Mouse (Mus musculus): ENCODE results near the gene Ctsa. TPM values are rescaled to one million over a fixed set of nuclear protein-coding genes. Genes with fewer than 3 reads are reported as not detected.
"Not testable (repeated sequence)": the region's sequence is repeated elsewhere in the genome, so short reads cannot be mapped to it uniquely, and the experiment has no call there.

Ctsa gene
- polyA plus RNA-seq, 1 experiment = 202 TPM

DNA sequence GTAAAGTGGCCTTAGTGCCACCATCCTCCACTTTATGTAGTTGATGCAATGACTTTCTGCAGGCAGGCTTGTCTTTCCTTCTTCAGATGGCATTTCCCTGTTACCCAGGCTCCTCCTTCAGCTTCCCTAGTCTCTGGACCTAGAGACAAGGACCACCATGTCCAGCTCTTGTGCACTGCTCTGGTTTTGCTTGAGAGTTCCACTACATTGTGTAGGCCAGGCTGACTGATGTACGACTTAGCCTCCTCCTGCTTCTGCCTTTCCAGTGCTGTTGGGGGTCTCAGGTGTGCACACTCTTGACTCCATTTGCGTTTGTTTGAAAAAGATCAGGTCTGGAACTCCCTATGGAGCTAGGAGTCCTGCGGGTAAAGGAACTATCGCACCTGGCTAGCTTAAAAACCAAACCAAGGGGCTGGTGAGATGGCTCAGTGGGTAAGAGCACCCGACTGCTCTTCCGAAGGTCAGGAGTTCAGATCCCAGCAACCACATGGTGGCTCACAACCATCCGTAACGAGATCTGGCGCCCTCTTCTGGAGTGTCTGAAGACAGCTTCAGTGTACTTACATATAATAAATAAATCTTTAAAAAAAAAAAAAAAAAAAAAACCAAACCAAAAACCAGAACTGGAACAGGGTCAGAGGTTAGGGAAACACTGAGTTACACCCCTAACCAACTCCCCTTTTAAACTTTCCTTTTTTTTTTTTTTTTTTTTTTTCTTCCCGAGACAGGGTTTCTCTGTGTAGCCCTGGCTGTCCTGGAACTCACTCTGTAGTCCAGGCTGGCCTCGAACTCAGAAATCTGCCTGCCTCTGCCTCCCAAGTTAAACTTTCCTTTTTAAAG is 44.9 kb downstream of the Ctsa start:
- not testable (repeated sequence) for H3K36me3 ChIP-seq (ENCODE audit: control insufficient read depth, insufficient read depth); H3ac ChIP-seq (ENCODE audit: control insufficient read depth, insufficient read length); H3K27me3 ChIP-seq (ENCODE audit: control insufficient read depth, insufficient read depth, insufficient read length)
- TF ChIP-seq POLR2AphosphoS2 (IDR thresholded peaks at IDR 0.05; ENCODE audit: insufficient read length, low read depth) = peak; percentile 72
- peak; percentile 43 for TF ChIP-seq POLR2A (IDR thresholded peaks at IDR 0.05; ENCODE audit: insufficient read length, low read depth)
- Histone ChIP-seq H3K4me2 (ENCODE audit: low read depth) (peak overlapping the region; percentile 78), H3K4me3 (peak overlapping the region; percentile 82), H3K79me2 (ENCODE audit: control insufficient read depth, insufficient read depth) (peaks cover 30% of the 10 kb centered on the region)

DNA sequence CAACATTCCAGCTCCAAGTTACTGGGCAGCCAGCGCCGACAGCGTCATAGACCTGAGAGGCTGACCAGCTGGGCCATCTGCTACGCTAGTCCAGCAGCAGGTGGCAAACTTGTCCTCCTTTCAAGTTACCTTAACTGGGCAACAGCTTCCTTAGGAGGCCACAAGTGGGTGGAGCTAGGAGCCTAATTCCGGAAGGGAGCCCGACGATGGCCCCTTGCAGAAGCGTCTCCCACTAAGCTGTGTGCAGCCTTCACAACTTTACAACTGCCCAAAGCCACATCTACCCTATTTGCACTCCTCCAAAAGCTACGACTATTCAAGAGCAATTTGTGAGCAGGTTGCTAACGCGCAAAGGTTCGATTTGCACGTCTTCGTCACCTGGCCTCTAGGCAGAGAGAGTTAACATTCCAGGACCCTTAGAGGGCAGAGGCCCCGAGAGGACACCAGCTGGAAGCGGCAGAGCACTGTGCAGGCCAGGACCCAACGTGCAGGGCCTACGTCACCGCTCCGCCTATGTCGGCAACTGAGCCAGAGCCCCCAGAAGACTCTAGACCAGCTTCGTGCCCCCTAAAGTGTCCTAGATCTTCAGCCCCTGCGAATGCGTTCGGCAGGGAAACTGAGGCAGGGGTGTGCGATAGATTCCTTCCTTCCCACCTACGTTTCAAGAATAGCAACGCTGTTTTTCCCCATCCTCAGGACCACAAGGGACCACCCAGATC is 46.0 kb downstream of the Ctsa start:
- Histone ChIP-seq H3ac (ENCODE audit: control insufficient read depth, insufficient read length) (peak overlapping the region; percentile 38), H3K27me3 (ENCODE audit: control insufficient read depth, insufficient read depth, insufficient read length) (no peaks in the 10 kb centered on the region)

DNA sequence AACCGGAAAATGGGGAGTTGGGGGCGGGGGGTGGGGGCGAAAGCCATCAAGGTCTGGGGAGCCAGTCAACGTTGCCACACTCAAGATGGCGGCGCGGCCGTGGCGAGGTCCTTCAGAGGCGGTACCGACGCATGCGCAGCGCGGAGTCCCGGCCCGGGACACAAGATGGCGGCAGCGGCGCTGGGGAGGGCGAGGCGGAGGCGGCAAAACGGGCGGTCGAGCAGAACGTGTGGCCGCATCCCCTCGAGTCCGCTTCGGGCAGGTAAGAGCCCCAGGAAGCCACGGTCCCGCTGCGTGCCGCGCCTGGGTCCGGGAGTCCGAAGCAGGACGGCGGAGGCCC is 46.5 kb downstream of the Ctsa start, which contains the start of gene Pcif1:
Gene Pcif1, plus strand, starts transcription at position 77 of the 340 bp plus-strand sequence.
- Histone ChIP-seq H3ac (ENCODE audit: control insufficient read depth, insufficient read length) (peak within 1 kb of the TSS; percentile 38), H3K79me2 (ENCODE audit: control insufficient read depth, insufficient read depth) (peaks cover 33% of the 10 kb centered on the region), H3K27me3 (ENCODE audit: control insufficient read depth, insufficient read depth, insufficient read length) (no peaks in the 10 kb centered on the region), H3K36me3 (ENCODE audit: control insufficient read depth, insufficient read depth) (peaks cover 8% of the 10 kb centered on the region), H3K4me3 (peak within 1 kb of the TSS; percentile 82), H3K4me2 (ENCODE audit: low read depth) (peak within 1 kb of the TSS; percentile 83)
- TF ChIP-seq E2F4 (IDR thresholded peaks at IDR 0.05; ENCODE audit: insufficient read depth) (no peak), MYOD1 (IDR thresholded peaks at IDR 0.05; ENCODE audit: control insufficient read depth in 1 of 3, insufficient read length in 2 of 3, low read depth in 2 of 3) (peak in 1 of 3 experiments; percentile 27), REST (IDR thresholded peaks at IDR 0.05; ENCODE audit: insufficient read depth, insufficient read length) (peak; percentile 54), POLR2AphosphoS2 (IDR thresholded peaks at IDR 0.05; ENCODE audit: insufficient read length, low read depth) (peak; percentile 94), MAX (IDR thresholded peaks at IDR 0.05; ENCODE audit: low read depth) (no peak), MYOG (IDR thresholded peaks at IDR 0.05; ENCODE audit: control insufficient read depth in 1 of 3, insufficient read depth in 1 of 3, insufficient read length in 2 of 3, low read depth in 2 of 3) (no peak), SRF (IDR thresholded peaks at IDR 0.05; ENCODE audit: control insufficient read depth, insufficient read length, low read depth) (no peak), USF1 (IDR thresholded peaks at IDR 0.05; ENCODE audit: low read depth) (no peak), TCF12 (IDR thresholded peaks at IDR 0.05; ENCODE audit: insufficient read depth, poor library complexity, severe bottlenecking) (no peak), CEBPB (IDR thresholded peaks at IDR 0.05; ENCODE audit: insufficient read depth, poor library complexity, severe bottlenecking) (no peak), POLR2A (IDR thresholded peaks at IDR 0.05; ENCODE audit: insufficient read length, low read depth) (peak; percentile 83), TCF3 (IDR thresholded peaks at IDR 0.05; ENCODE audit: insufficient read length, low read depth) (no peak)

More for the DNA sequence above, 46.0 kb downstream of the Ctsa start:
- Histone ChIP-seq H3K4me2 (ENCODE audit: low read depth) (peak overlapping the region; percentile 78), H3K4me3 (peak overlapping the region; percentile 82), H3K79me2 (ENCODE audit: control insufficient read depth, insufficient read depth) (peaks cover 33% of the 10 kb centered on the region), H3K36me3 (ENCODE audit: control insufficient read depth, insufficient read depth) (peaks cover 8% of the 10 kb centered on the region)
- TF ChIP-seq REST (IDR thresholded peaks at IDR 0.05; ENCODE audit: insufficient read depth, insufficient read length) (no peak), POLR2A (IDR thresholded peaks at IDR 0.05; ENCODE audit: insufficient read length, low read depth) (peak; percentile 57), TCF3 (IDR thresholded peaks at IDR 0.05; ENCODE audit: insufficient read length, low read depth) (no peak), POLR2AphosphoS2 (IDR thresholded peaks at IDR 0.05; ENCODE audit: insufficient read length, low read depth) (peak; percentile 60), TCF12 (IDR thresholded peaks at IDR 0.05; ENCODE audit: insufficient read depth, poor library complexity, severe bottlenecking) (no peak), CEBPB (IDR thresholded peaks at IDR 0.05; ENCODE audit: insufficient read depth, poor library complexity, severe bottlenecking) (0 out of 2 replicates have a peak, but pooled peaks have one; percentile 0), MYOD1 (IDR thresholded peaks at IDR 0.05; ENCODE audit: control insufficient read depth in 1 of 3, insufficient read length in 2 of 3, low read depth in 2 of 3) (peak; percentile 27 to 77 (median 54)), SRF (IDR thresholded peaks at IDR 0.05; ENCODE audit: control insufficient read depth, insufficient read length, low read depth) (peak; percentile 89), MAX (IDR thresholded peaks at IDR 0.05; ENCODE audit: low read depth) (no peak), USF1 (IDR thresholded peaks at IDR 0.05; ENCODE audit: low read depth) (no peak), MYOG (IDR thresholded peaks at IDR 0.05; ENCODE audit: control insufficient read depth in 1 of 3, insufficient read depth in 1 of 3, insufficient read length in 2 of 3, low read depth in 2 of 3) (peak; percentile 40 to 79 (median 48)), E2F4 (IDR thresholded peaks at IDR 0.05; ENCODE audit: insufficient read depth) (no peak)

DNA sequence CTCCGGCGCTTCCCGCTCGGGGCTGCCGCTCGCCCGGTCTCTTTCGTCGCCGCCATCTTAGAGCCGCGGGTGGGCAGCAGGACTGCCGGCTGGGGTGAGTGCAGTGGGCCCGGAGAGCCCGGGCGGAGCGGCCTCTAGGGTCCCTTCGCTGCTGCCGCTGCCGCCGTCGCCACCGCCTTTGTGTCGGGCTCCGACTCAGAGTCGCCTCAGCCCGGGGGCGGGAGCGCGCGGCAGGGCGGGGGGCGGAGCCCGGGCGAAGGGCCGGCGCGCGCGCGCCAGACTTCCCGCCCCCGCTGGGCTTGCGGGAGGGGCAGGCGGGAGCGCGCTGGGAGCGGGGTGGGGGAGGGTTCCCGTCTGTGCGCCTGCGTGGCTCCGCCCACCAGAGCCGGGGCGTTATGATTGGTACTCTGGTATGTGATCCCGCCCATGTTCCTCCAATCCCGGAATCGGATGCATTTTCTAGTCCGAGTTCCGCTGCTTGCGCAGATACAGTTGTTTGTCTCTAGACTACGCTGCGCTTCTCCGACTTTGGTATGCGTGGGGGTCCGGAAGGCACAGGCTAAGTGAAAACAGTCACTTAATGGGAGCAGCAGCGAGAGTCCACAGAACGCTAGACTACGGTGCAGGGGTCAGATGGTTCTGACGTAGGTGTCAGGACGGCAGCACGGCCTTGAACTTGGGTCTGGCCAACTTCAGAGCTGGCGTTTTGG is 47.0 kb downstream of the Ctsa start:
- peaks cover 33% of the 10 kb centered on the region for H3K79me2 ChIP-seq (ENCODE audit: control insufficient read depth, insufficient read depth)
- peak overlapping the region; percentile 38 for H3ac ChIP-seq (ENCODE audit: control insufficient read depth, insufficient read length)
- H3K36me3 ChIP-seq (ENCODE audit: control insufficient read depth, insufficient read depth) = peaks cover 8% of the 10 kb centered on the region
- no peaks in the 10 kb centered on the region for H3K27me3 ChIP-seq (ENCODE audit: control insufficient read depth, insufficient read depth, insufficient read length)
- peak overlapping the region; percentile 83 for H3K4me2 ChIP-seq (ENCODE audit: low read depth)
- H3K4me3 ChIP-seq = peak overlapping the region; percentile 82
- TF ChIP-seq MYOG (IDR thresholded peaks at IDR 0.05; ENCODE audit: control insufficient read depth in 1 of 3, insufficient read depth in 1 of 3, insufficient read length in 2 of 3, low read depth in 2 of 3) (no peak), POLR2A (IDR thresholded peaks at IDR 0.05; ENCODE audit: insufficient read length, low read depth) (peak; percentile 50), SRF (IDR thresholded peaks at IDR 0.05; ENCODE audit: control insufficient read depth, insufficient read length, low read depth) (peak; percentile 52), USF1 (IDR thresholded peaks at IDR 0.05; ENCODE audit: low read depth) (no peak), CEBPB (IDR thresholded peaks at IDR 0.05; ENCODE audit: insufficient read depth, poor library complexity, severe bottlenecking) (no peak), MYOD1 (IDR thresholded peaks at IDR 0.05; ENCODE audit: control insufficient read depth in 1 of 3, insufficient read length in 2 of 3, low read depth in 2 of 3) (peak in 1 of 3 experiments; percentile 38), TCF3 (IDR thresholded peaks at IDR 0.05; ENCODE audit: insufficient read length, low read depth) (no peak), TCF12 (IDR thresholded peaks at IDR 0.05; ENCODE audit: insufficient read depth, poor library complexity, severe bottlenecking) (no peak), POLR2AphosphoS2 (IDR thresholded peaks at IDR 0.05; ENCODE audit: insufficient read length, low read depth) (no peak), MAX (IDR thresholded peaks at IDR 0.05; ENCODE audit: low read depth) (no peak), E2F4 (IDR thresholded peaks at IDR 0.05; ENCODE audit: insufficient read depth) (no peak), REST (IDR thresholded peaks at IDR 0.05; ENCODE audit: insufficient read depth, insufficient read length) (no peak)

All from myocyte (in vitro differentiated cells).